In the genomic region with DNA sequence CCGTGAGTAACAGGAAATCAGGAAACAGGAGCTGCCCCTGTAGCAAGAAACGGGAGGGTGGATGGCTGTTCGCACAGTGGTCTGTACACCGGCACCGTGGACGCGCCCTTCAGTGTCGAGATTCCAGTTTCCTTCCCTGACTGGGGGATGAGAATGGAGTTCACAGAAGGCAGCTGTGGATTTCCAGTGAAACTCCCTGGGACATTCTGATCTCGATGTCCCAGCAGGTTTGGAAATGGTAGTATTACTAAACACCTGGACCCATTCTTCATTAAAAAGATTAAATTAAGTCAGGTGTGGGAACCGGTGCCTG, we compare ENCODE assay signal across 11 mouse cellular contexts. TPM values are rescaled to one million over a fixed set of nuclear protein-coding genes. Genes with fewer than 3 reads are reported as not detected.
DNase-seq lines count a peak whose midpoint lies in the region; ATAC-seq and TF ChIP-seq lines count a peak whose summit lies in the region.
"Had no signal": no experiment of that assay in that cellular context is flagged by ENCODE, and none has a peak within 500 bp of the region (broad histone marks: within the 10 kb centered on the region; RNA-seq: fewer than 3 reads in every experiment).

No protein-coding gene starts in this region.

- no peaks in the 10 kb centered on the region for H3K36me3 ChIP-seq in heart, embryonic 13.5 days
- H3K36me3 ChIP-seq in lung, postnatal 0 days (ENCODE audit: insufficient read depth, low read length) = no peaks in the 10 kb centered on the region
- no peaks in the 10 kb centered on the region for H3K36me3 ChIP-seq in heart, postnatal 0 days (replicated peaks; ENCODE audit: control insufficient read depth, insufficient read depth, low read length)
- no peaks in the 10 kb centered on the region for H3K36me3 ChIP-seq in small intestine, adult 2 months (ENCODE audit: control insufficient read depth, insufficient read depth, low read length)

- no peaks in the 10 kb centered on the region for H3K27me3 ChIP-seq in heart, embryonic 13.5 days (replicated peaks)
- no peaks in the 10 kb centered on the region for H3K27me3 ChIP-seq in lung, postnatal 0 days (replicated peaks; ENCODE audit: insufficient read depth, low read length)
- H3K27me3 ChIP-seq in heart, postnatal 0 days (ENCODE audit: control insufficient read depth, insufficient read depth, low read length) = no peaks in the 10 kb centered on the region
- no peaks in the 10 kb centered on the region for H3K27me3 ChIP-seq in small intestine, adult 2 months (ENCODE audit: control insufficient read depth, insufficient read depth, low read length)

- no peak for TF ChIP-seq POLR2A in small intestine, adult 2 months (IDR thresholded peaks at IDR 0.05; ENCODE audit: low read depth, low read length)

- peak overlapping the region; percentile 73 for H3K9ac ChIP-seq in heart, embryonic 13.5 days
- H3K9ac ChIP-seq in lung, postnatal 0 days (replicated peaks; ENCODE audit: low read depth) = 0 out of 2 replicates have a peak overlapping the region, but pooled peaks have one; percentile 16
- H3K9ac ChIP-seq in heart, postnatal 0 days (replicated peaks; ENCODE audit: low read depth, low read length) = peak overlapping the region; percentile 47

- no peak for DNase-seq in heart, postnatal 10 days
- no peak for DNase-seq in lung, postnatal 0 days (ENCODE audit: low spot score)
- no peak for DNase-seq in lung, adult 18-20 months
- DNase-seq in heart, postnatal 0 days (ENCODE audit: low spot score) = no peak
- no peak for DNase-seq in left cerebral cortex, postnatal 14 days (ENCODE audit: low spot score in 2 of 2)
- no peak for DNase-seq in T-cell, adult 2 months (ENCODE audit: low spot score)
- DNase-seq: cerebellum, adult 11 months had no signal

- H3K9me3 ChIP-seq in heart, embryonic 13.5 days = no peaks in the 10 kb centered on the region
- H3K9me3 ChIP-seq in lung, postnatal 0 days (ENCODE audit: low read length) = no peaks in the 10 kb centered on the region
- H3K9me3 ChIP-seq in heart, postnatal 0 days (replicated peaks; ENCODE audit: control insufficient read depth, low read length) = no peaks in the 10 kb centered on the region

- ATAC-seq in heart, embryonic 13.5 days (ENCODE audit: extremely low read depth, insufficient number of reproducible peaks, low FRiP score, low TSS enrichment) = no peak
- peak; percentile 6; the same call in 1 of the 2 replicates for ATAC-seq in lung, postnatal 0 days
- ATAC-seq in heart, postnatal 0 days (ENCODE audit: insufficient read depth, low read depth) = 0 out of 2 replicates have a peak, but pooled peaks have one; percentile 5

- no peak for TF ChIP-seq CTCF in lung, postnatal 0 days (IDR thresholded peaks at IDR 0.05)
- no peak for TF ChIP-seq CTCF in heart, postnatal 0 days (IDR thresholded peaks at IDR 0.05; ENCODE audit: low read depth)
- TF ChIP-seq CTCF in small intestine, adult 2 months (IDR thresholded peaks at IDR 0.05; ENCODE audit: extremely low read depth, insufficient read length, insufficient replicate concordance, low read depth, low read length) = no peak

- TF ChIP-seq EP300 in lung, postnatal 0 days (IDR thresholded peaks at IDR 0.05) = no peak
- no peak for TF ChIP-seq EP300 in heart, postnatal 0 days (IDR thresholded peaks at IDR 0.05; ENCODE audit: low read depth)

- WGBS in heart, embryonic 13.5 days = 48% methylated on average over 10 of the region's 10 CpGs
- WGBS in lung, postnatal 0 days = 46% methylated on average over 10 of the region's 10 CpGs
- WGBS in heart, postnatal 0 days = 46% methylated on average over 10 of the region's 10 CpGs
- WGBS in small intestine, adult 2 months = 39% methylated on average over 10 of the region's 10 CpGs

- peak overlapping the region; percentile 45 for H3K27ac ChIP-seq in heart, embryonic 13.5 days (replicated peaks)
- H3K27ac ChIP-seq in lung, postnatal 0 days (ENCODE audit: low read length) = peak overlapping the region; percentile 74
- H3K27ac ChIP-seq in heart, postnatal 0 days (ENCODE audit: low read depth) = peak overlapping the region; percentile 73
- peak overlapping the region; percentile 49; the same call in 1 of the 2 replicates for H3K27ac ChIP-seq in small intestine, adult 2 months (ENCODE audit: insufficient read depth, low read depth, low read length)

- intact Hi-C loops in heart, postnatal 10 days (cut with DNase I) = loop anchor here (10.0 kb wide), 1 partner anchor 460 kb away; no protein-coding TSS in a partner anchor
- intact Hi-C loops in left cerebral cortex, postnatal 14 days (cut with DNase I) = no loop called here

- peaks cover 30% of the 10 kb centered on the region for H3K4me1 ChIP-seq in heart, embryonic 13.5 days
- peaks cover 3% of the 10 kb centered on the region; the same call in 1 of the 2 replicates for H3K4me1 ChIP-seq in lung, postnatal 0 days (ENCODE audit: insufficient read depth, low read depth, low read length)
- H3K4me1 ChIP-seq in heart, postnatal 0 days (ENCODE audit: control insufficient read depth, insufficient read depth) = peaks cover 17% of the 10 kb centered on the region
- H3K4me1 ChIP-seq in small intestine, adult 2 months (ENCODE audit: control insufficient read depth, insufficient read depth, insufficient read length, low read length) = peaks cover 24% of the 10 kb centered on the region

- H3K4me3 ChIP-seq in heart, embryonic 13.5 days = peak overlapping the region; percentile 20; the same call in 1 of the 2 replicates
- H3K4me3 ChIP-seq in lung, postnatal 0 days (ENCODE audit: low read depth, low read length) = no peak overlapping the region
- no peak overlapping the region for H3K4me3 ChIP-seq in heart, postnatal 0 days (ENCODE audit: low read depth, low read length)
- peak overlapping the region; percentile 25; the same call in 1 of the 2 replicates for H3K4me3 ChIP-seq in small intestine, adult 2 months (ENCODE audit: low read depth, low read length)
- H3K4me3 ChIP-seq: erythroblast, embryonic 14.5 days had no signal

- peak overlapping the region; percentile 58 for H3K4me2 ChIP-seq in heart, embryonic 13.5 days
- peak overlapping the region; percentile 21; the same call in 1 of the 2 replicates for H3K4me2 ChIP-seq in lung, postnatal 0 days (replicated peaks; ENCODE audit: low read depth, low read length)
- peak overlapping the region; percentile 37 for H3K4me2 ChIP-seq in heart, postnatal 0 days (ENCODE audit: low read depth, low read length)

RNA-seq across cellular contexts. Expression of a gene that starts 18.6 kb away (rescaled TPM):
- 9.9 and 10.7 TPM in 2 replicates for polyA plus RNA-seq in heart, embryonic 13.5 days (2015; fragmentation: Nextera tagmentation; extraction: Ambion mirVana)
- 10 to 100 TPM; 18.0 to 18.1 TPM for total RNA-seq in heart, postnatal 10 days (2021)
- polyA plus RNA-seq in lung, postnatal 0 days (2015; fragmentation: Nextera tagmentation; extraction: Ambion mirVana) = 13.1 and 13.2 TPM in 2 replicates
- total RNA-seq in heart, postnatal 0 days (2014; rRNA removed; ENCODE audit: low replicate concordance) = 8.2 and 10.8 TPM in 2 replicates
- polyA plus RNA-seq in heart, postnatal 0 days (2015; fragmentation: Nextera tagmentation; extraction: Ambion mirVana) = 7.3 and 8.5 TPM in 2 replicates
- polyA plus RNA-seq in small intestine, adult 2 months (2012; rRNA removed) = 2.5 and 4.5 TPM in 2 replicates
- total RNA-seq in left cerebral cortex, postnatal 14 days (2021) = 10 to 100 TPM; 37.1 to 37.5 TPM

RNA-seq across cellular contexts. Expression of a gene that starts 35.5 kb away (rescaled TPM):
- polyA plus RNA-seq in heart, embryonic 13.5 days (2015; fragmentation: Nextera tagmentation; extraction: Ambion mirVana) = 58.9 and 60.2 TPM in 2 replicates
- 10 to 100 TPM; 47.0 to 48.9 TPM for total RNA-seq in heart, postnatal 10 days (2021)
- polyA plus RNA-seq in lung, postnatal 0 days (2015; fragmentation: Nextera tagmentation; extraction: Ambion mirVana) = 58.4 and 63.1 TPM in 2 replicates
- total RNA-seq in heart, postnatal 0 days (2014; rRNA removed; ENCODE audit: low replicate concordance) = 52.8 and 60.0 TPM in 2 replicates
- polyA plus RNA-seq in heart, postnatal 0 days (2015; fragmentation: Nextera tagmentation; extraction: Ambion mirVana) = 36.5 and 44.7 TPM in 2 replicates
- 86.2 and 157 TPM in 2 replicates for polyA plus RNA-seq in small intestine, adult 2 months (2012; rRNA removed)
- total RNA-seq in left cerebral cortex, postnatal 14 days (2021) = 10 to 100 TPM; 83.4 to 84.5 TPM

RNA-seq across cellular contexts. Expression of a gene that starts 49.5 kb away (rescaled TPM):
- 0.41 TPM in 1 of 2 replicates, not detected in the other for polyA plus RNA-seq in heart, embryonic 13.5 days (2015; fragmentation: Nextera tagmentation; extraction: Ambion mirVana)
- total RNA-seq in heart, postnatal 10 days (2021) = not detected
- polyA plus RNA-seq in lung, postnatal 0 days (2015; fragmentation: Nextera tagmentation; extraction: Ambion mirVana) = 2.3 and 2.4 TPM in 2 replicates
- not detected in 2 replicates for total RNA-seq in heart, postnatal 0 days (2014; rRNA removed; ENCODE audit: low replicate concordance)
- polyA plus RNA-seq in heart, postnatal 0 days (2015; fragmentation: Nextera tagmentation; extraction: Ambion mirVana) = not detected in 2 replicates
- polyA plus RNA-seq in small intestine, adult 2 months (2012; rRNA removed) = 7.1 and 88.2 TPM in 2 replicates
- not detected for total RNA-seq in left cerebral cortex, postnatal 14 days (2021)
- polyA plus RNA-seq: erythroblast, embryonic 14.5 days; liver, adult 2 months had no signal

RNA-seq across cellular contexts. Expression of a gene that starts 58.3 kb away (rescaled TPM):
- 51.7 and 59.1 TPM in 2 replicates for polyA plus RNA-seq in heart, embryonic 13.5 days (2015; fragmentation: Nextera tagmentation; extraction: Ambion mirVana)
- total RNA-seq in heart, postnatal 10 days (2021) = 10 to 100 TPM; 24.9 to 28.8 TPM
- 33.5 and 37.3 TPM in 2 replicates for polyA plus RNA-seq in lung, postnatal 0 days (2015; fragmentation: Nextera tagmentation; extraction: Ambion mirVana)
- 13.4 and 14.0 TPM in 2 replicates for total RNA-seq in heart, postnatal 0 days (2014; rRNA removed; ENCODE audit: low replicate concordance)
- 33.0 and 34.3 TPM in 2 replicates for polyA plus RNA-seq in heart, postnatal 0 days (2015; fragmentation: Nextera tagmentation; extraction: Ambion mirVana)
- polyA plus RNA-seq in small intestine, adult 2 months (2012; rRNA removed) = 5.9 and 10.8 TPM in 2 replicates
- total RNA-seq in left cerebral cortex, postnatal 14 days (2021) = 10 to 100 TPM; 43.4 to 53.6 TPM

RNA-seq across cellular contexts. Expression of a gene that starts 58.5 kb away (rescaled TPM):
- 24.8 and 25.9 TPM in 2 replicates for polyA plus RNA-seq in heart, embryonic 13.5 days (2015; fragmentation: Nextera tagmentation; extraction: Ambion mirVana)
- total RNA-seq in heart, postnatal 10 days (2021) = 10 to 100 TPM; 18.9 to 22.1 TPM
- polyA plus RNA-seq in lung, postnatal 0 days (2015; fragmentation: Nextera tagmentation; extraction: Ambion mirVana) = 24.3 and 25.9 TPM in 2 replicates
- total RNA-seq in heart, postnatal 0 days (2014; rRNA removed; ENCODE audit: low replicate concordance) = 35.2 and 39.3 TPM in 2 replicates
- 21.7 and 22.0 TPM in 2 replicates for polyA plus RNA-seq in heart, postnatal 0 days (2015; fragmentation: Nextera tagmentation; extraction: Ambion mirVana)
- polyA plus RNA-seq in small intestine, adult 2 months (2012; rRNA removed) = 11.7 and 18.7 TPM in 2 replicates
- 10 to 100 TPM; 26.5 to 29.5 TPM for total RNA-seq in left cerebral cortex, postnatal 14 days (2021)

Comparison
In these comparisons a context has a peak if more than half of its experiments do, and no peak if none do; other contexts are left out.
1. H3K4me3 ChIP-seq: peak in heart, embryonic 13.5 days (single experiment) and small intestine, adult 2 months (single experiment); none in lung, postnatal 0 days (single experiment) and heart, postnatal 0 days (single experiment).
2. H3K9ac ChIP-seq: peak in every context shown above with its lines; median percentile 73 in heart, embryonic 13.5 days; 47 in heart, postnatal 0 days; 16 in lung, postnatal 0 days.
3. Peak in every context shown above with its lines, with median percentiles within 50 percentile points of each other: H3K27ac ChIP-seq and H3K4me2 ChIP-seq.